Mouse (Mus musculus) frontal cortex, postnatal 36 days (tissue): ENCODE results near the gene Tmem121.
"Not testable (repeated sequence)": the region's sequence is repeated elsewhere in the genome, so short reads cannot be mapped to it uniquely, and the experiment has no call there.

Source experiments
- DNase-seq, 2 experiments: peaks; one replicate each; pipeline ENCODE4 v3.0.0; 2022; ENCODE audit warnings: low spot score in 2 of 2

Gene Tmem121

DNA sequence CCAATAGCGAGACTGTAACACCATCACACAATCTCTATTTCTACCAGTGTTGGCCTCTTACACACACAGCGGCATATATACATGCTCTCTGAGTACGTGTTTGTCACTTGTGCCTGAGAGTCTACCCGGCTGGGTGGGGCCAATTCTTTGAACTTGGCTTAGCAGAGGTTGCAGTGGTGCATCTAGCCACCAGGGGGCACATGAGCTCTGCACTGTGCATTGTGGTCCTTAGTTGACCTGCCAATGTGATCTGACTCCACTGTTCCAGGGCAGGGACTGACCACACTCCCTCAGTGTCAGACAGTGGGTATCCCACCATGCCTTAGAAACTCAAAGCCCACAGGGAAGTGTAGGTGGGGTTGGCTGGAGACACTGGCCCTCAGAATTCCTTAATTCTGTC, 34.1 kb downstream of the Tmem121 start:
- DNase-seq = no peak

DNA sequence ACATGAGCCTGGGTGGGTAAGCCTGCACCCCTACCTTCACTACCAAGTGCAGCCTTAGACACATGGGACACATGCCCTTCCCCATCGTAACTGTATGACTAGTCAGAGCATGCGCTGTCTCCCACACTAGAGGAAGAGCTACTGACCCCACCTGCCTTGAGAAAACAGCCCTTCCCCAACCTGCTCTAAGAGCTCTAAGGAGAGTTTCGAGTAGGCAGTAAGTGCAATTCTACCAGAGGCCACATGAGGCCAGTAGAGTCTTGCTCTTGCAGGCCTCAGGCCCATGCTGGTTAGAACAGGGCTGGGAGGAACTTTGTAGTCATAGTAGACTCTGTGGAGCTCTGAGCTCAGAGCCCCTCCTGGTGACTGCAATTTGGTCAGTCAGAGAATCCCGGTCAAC, 34.7 kb downstream of the Tmem121 start:
- peak; percentile 43 to 74 for DNase-seq

DNA sequence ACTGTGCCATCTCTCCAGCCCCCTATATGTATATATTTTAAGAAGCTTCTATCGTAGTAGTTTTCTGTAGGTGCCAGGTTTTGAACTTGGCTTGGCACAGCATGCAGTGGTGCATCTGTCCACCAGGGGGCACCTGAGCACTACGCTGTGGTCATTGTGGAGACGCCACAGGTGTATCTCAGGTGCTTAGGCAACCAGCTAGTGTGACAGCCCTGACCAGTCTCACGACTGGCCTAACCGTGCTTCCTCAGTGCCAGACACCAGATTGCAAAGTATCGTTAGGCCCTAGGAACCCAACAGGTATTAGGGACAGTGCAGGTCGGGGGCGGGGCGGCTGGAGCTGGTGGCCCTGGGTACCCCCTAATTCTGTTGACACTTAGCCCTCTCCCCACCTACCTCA, 35.6 kb downstream of the Tmem121 start:
- no peak for DNase-seq

DNA sequence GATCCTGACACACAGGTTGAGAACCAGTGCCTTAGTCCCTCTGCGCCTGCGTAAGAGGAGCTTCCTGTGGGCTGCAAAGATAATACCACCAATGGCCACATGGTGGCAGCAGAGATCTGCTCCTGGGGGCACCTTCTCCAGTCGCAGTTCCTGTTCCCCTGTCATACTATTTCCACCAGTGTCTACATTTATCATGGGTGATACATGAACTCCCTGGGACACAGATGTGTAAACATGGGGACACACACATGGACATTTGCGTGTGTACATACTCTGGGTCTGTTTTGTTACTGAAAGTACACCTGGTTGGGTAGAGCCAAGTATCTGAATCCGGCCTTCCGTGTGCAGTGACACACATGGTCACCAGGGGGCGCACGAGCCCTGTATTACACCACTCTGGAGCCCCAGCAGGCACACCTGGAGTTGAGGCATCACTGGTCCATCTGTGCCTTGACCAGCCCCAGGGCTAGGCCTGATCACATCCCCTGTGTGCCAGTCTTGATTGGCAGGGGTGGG, 36.4 kb downstream of the Tmem121 start:
- peak; percentile 90 to 92 for DNase-seq

DNA sequence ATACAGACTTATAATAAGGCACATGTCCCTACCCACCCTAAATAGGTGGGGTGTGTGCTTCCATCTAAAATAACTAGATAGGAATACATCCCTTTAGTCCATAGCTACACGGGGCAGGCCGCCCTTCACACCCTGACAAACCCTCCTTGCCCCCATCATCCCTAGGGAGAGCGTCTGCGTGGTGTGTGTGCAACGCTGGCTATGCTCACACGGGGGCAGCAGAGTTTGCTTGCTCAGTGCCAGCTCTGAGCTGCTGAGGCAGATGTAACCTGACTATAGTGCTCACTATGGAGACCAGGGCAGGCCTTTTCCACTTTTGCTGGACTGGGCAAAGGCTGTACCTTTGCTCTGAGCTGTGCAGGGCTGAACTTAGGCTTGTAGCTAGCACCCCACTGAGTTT, 37.0 kb downstream of the Tmem121 start:
- peak; percentile 57 for DNase-seq

DNA sequence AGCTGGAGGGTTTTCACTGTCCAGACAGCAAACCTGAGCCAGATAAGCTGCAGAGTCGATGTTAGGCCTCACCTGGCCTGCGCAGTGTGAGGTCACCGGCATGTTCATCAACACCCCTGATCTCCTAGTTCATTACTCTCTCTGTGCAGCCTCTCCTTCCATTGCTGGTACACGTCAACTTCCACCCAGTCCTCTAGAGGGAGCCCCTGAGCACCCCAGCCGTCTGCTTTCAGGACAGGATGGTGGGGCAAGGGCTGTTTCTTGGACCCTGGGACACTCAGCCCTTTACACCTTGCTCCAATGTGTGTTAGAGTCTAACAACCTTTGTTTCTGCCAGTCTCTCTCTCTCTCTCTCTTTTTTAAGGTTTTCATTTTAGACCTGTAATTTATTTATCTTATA, 38.5 kb downstream of the Tmem121 start:
- no peak for DNase-seq

DNA sequence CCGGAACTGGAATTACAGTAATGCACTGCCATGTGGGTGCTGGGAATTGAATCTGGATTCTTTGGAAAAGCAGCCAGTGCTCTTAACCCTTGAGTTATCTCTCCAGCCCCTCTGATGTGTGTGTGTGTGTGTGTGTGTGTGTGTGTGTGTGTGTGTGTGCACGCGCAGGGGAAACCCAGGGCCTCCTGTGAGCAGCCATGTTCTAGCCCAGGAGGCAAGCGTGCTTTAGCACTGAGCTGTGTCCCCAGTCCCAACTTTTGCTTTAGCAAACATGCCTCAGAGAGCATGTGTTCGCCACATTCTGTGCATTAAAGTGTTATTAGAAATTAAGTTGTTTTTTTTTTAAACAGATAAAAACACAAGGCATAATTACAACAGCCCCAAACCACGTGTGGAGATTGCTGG, 39.0 kb downstream of the Tmem121 start:
- no peak for DNase-seq

DNA sequence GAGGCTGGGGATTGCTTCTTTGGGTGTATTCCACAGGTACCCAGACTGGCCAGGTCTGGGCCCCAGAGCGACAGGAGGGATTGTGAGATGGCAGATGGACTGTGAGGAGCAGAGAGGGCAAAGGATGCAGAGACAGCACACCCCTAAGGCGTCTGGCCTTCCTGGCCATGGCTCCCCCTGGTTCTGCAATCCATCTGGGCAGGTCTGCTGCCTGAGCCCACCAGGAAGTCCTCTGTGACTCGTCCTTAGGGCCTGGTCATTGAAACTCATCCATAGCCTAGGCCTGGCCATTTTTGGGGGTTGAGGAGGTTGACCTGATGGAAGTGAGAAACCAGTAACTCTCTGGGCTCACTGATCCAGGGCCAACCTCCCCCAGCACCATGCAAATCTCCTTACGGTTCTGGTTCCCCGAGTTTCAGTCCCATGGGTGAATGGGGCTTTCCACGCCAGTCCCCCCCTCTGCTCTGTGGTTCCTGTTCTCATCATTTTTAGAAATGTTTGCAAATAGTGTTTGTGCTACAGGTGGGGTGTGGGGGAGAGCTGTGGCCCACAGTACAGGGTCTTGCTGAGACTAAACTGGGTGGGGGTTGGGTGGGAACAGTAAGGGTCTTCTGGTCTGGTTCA, 42.4 kb downstream of the Tmem121 start:
- no peak for DNase-seq

DNA sequence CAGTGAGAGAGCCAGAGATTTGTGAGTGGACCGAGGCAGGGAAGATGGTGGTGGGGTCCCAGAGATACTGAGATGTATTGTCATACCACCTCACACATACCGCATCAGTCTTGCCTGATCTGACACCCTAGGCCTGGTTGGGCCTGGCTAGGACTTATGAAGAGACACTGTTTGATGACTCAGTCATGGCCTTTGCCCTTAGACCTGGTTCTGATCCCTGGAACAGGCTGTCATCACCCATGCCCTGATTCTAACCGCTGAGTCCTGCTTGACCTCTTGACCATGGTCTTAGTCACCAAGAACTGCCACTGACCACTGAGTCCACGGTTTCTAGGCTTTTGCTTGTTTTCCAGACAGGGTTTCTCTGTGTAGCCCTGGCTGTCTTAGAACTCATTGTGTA, 45.0 kb downstream of the Tmem121 start:
- DNase-seq = no peak

DNA sequence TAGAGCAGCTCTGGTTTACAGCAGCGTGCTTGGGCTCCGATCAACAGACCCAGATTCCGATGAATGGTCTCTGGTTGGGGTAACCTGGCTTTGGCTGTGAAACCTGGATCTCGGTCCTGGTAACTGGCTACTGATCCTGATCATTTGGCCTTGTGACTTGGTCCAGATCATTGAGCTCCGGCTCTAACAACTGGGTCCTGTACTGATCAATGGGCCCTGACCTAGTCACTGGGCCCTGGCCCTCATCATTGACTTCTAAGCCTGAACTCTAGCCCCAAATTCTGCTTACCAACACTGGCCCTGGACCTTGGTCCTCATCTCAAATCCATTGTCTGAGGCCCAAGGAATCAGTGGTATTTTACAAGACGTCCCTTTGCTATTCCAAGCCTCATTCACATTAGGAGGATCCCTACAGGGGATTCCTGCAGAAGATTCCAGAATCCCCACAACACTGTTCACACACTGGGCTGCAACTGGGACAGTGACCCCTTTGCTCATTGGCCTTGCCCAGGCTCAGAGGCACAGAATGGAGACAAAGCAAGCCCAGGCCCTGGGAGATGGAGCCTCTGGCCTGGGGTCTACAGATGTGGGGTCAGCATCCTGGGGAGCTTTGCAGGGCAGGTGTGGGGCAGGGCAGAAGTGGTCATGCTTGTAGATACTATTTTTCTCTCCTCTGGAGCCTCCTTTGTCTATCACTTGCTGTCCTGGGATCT, 46.0 kb downstream of the Tmem121 start:
- not testable (repeated sequence) for DNase-seq

DNA sequence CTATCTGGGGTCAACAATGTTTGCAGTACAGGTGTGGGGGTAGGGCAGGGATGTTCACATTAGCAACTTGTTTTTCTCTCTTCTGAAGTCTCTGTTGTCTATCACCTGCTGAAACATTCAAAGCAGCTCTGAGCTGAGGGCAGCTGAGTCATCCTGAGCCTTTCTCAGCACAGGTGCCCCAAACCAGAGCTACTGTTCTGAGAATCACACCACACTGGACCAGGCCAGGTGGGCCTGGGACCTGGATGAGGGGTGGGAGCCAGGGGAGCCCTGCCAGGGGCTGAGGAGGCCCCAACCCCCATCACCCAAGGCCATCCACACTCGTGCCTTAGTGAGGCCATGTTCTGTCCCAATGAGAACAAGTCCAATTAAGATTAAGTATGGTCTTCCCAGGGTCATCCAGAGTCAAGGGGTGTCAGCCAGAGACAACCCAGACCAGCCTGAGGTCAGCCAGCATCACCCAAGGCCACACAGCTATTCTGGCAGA, 46.6 kb downstream of the Tmem121 start:
- DNase-seq = not testable (repeated sequence)
